Mouse (Mus musculus) ovary, postnatal 36 days (tissue): ENCODE data around the gene Jarid2.

Experiments
- DNase-seq: peaks from one replicate; pipeline ENCODE4 v3.0.0; 2022; ENCODE audit warnings: low spot score, mixed read lengths

Jarid2 gene

GRCm38 (mm10) chr13:44781126-44781525, 51.9 kb downstream of the Jarid2 start:
- DNase-seq, result no peak

- no peak for DNase-seq
Measured at GRCm38 (mm10) chr13:44784551-44784950, 55.3 kb downstream of the Jarid2 start.

GRCm38 (mm10) chr13:44786291-44786690, 57.0 kb downstream of the Jarid2 start:
- DNase-seq, result peak; percentile 17

GRCm38 (mm10) chr13:44788352-44789125, 59.3 kb downstream of the Jarid2 start:
- DNase-seq, result no peak

GRCm38 (mm10) chr13:44789982-44790381, 60.7 kb downstream of the Jarid2 start:
- no peak for DNase-seq

GRCm38 (mm10) chr13:44792361-44792892, 63.2 kb downstream of the Jarid2 start:
- DNase-seq, result no peak

GRCm38 (mm10) chr13:44795891-44796290, 66.6 kb downstream of the Jarid2 start:
- DNase-seq, result no peak

- peak; percentile 76 for DNase-seq
Measured at GRCm38 (mm10) chr13:44796775-44797174, 67.5 kb downstream of the Jarid2 start.

- no peak for DNase-seq
Measured at GRCm38 (mm10) chr13:44798280-44798679, 69.0 kb downstream of the Jarid2 start.

- no peak for DNase-seq
Measured at GRCm38 (mm10) chr13:44799166-44799565, 69.9 kb downstream of the Jarid2 start.

- no peak for DNase-seq
Measured at GRCm38 (mm10) chr13:44800059-44800458, 70.8 kb downstream of the Jarid2 start.

GRCm38 (mm10) chr13:44804876-44805275, 75.6 kb downstream of the Jarid2 start:
- DNase-seq, result peak; percentile 45

- no peak for DNase-seq
Measured at GRCm38 (mm10) chr13:44808307-44808706, 79.0 kb downstream of the Jarid2 start.

- DNase-seq, result no peak
Measured at GRCm38 (mm10) chr13:44811021-44811420, 81.7 kb downstream of the Jarid2 start.

GRCm38 (mm10) chr13:44811601-44812000, 82.3 kb downstream of the Jarid2 start:
- DNase-seq, result no peak

GRCm38 (mm10) chr13:44812381-44812780, 83.1 kb downstream of the Jarid2 start:
- no peak for DNase-seq

GRCm38 (mm10) chr13:44819400-44819799, 90.1 kb downstream of the Jarid2 start:
- DNase-seq, result no peak

- DNase-seq, result no peak
Measured at GRCm38 (mm10) chr13:44822578-44822977, 93.3 kb downstream of the Jarid2 start.

- no peak for DNase-seq
Measured at GRCm38 (mm10) chr13:44828903-44829302, 99.6 kb downstream of the Jarid2 start.

GRCm38 (mm10) chr13:44832104-44832503, 102.8 kb downstream of the Jarid2 start:
- no peak for DNase-seq

- DNase-seq, result no peak
Measured at GRCm38 (mm10) chr13:44832866-44833265, 103.6 kb downstream of the Jarid2 start.

GRCm38 (mm10) chr13:44833353-44833752, 104.1 kb downstream of the Jarid2 start:
- DNase-seq, result no peak

- DNase-seq, result no peak
Measured at GRCm38 (mm10) chr13:44837445-44837844, 108.2 kb downstream of the Jarid2 start.
